Mouse (Mus musculus) cerebellum, adult 2 months (tissue): ENCODE results near the gene Kcnj12.

Experiments used
- CTCF ChIP-seq: fragments of 200-500 bp; IDR thresholded peaks from 2 replicates; pipeline ENCODE4 v1.5.1; 2011; ENCODE audit warnings: low read depth, mild to moderate bottlenecking, control low read depth, low read length, moderate library complexity, borderline replicate concordance; ENCODE audit not compliant: insufficient read depth
- POLR2A ChIP-seq: fragments of 200-500 bp; IDR thresholded peaks from 2 replicates; pipeline ENCODE4 v1.6.1; 2011; ENCODE audit warnings: low read length, control low read depth, borderline replicate concordance; ENCODE audit not compliant: insufficient read depth

DNA sequence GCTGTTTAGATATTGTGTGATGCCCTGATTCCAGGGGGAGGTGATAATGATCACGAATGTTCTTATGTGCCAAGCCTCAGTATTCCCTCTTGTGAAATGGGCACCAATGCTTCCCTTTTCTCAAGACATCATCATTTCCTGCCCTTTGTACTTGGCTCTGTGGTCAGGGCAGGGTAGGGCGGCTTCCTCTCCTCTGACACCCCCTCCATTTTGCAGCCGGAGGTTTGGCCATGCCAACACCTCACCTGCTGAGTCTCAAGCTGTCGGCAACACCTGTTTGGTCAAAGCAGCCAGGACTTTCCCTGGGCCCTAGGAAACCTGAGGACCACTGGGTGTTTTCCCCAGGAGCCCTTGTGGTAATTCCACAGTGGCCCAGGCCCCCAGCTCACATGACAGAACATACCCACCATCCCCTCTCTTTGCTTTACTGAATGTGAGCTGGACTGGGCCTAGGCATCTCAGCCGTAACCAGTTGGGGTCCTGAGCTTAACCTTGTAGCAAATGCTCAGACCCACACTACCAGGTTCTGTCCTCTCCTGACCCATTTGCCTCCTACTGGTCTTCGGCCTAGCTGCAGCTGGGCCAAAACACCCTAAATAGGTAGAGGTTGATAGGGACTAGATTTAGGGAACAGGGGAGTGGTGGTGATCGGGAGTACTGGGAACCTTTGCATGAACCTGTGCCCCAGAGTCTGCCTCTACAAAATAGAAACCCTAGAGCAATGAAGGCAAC, 7.7 kb downstream of the Kcnj12 start:
- TF ChIP-seq CTCF = peak; percentile 18; the same call in 1 of the 2 replicates
- TF ChIP-seq POLR2A = no peak
